Mouse (Mus musculus) CH12.LX (cell line): ENCODE results near the gene Prpf40b.
"Not testable (repeated sequence)": the region's sequence is repeated elsewhere in the genome, so short reads cannot be mapped to it uniquely, and the experiment has no call there.

Experiments
- BHLHE40 ChIP-seq: IDR thresholded peaks from 2 replicates; pipeline ENCODE4 v1.6.1; 2011; ENCODE audit warnings: mild to moderate bottlenecking, low read depth, low read length, improper control_type of control experiment
- CHD2 ChIP-seq: IDR thresholded peaks from 2 replicates; pipeline ENCODE4 v1.6.1; 2011; ENCODE audit warnings: low read length, improper control_type of control experiment
- CTCF ChIP-seq, 2 experiments: IDR thresholded peaks in 1 of 2; conservative IDR thresholded peaks in 1 of 2; 2 replicates each; pipeline ENCODE4 v1.5.1; 2011 to 2012; ENCODE audit warnings: low read depth in 2 of 2, low read length in 2 of 2, improper control_type of control experiment in 1 of 2, inconsistent platforms in 1 of 2, mild to moderate bottlenecking in 1 of 2, moderate library complexity in 1 of 2
- EP300 ChIP-seq: IDR thresholded peaks from 2 replicates; pipeline ENCODE4 v1.6.1; 2011; ENCODE audit warnings: low read length, improper control_type of control experiment
- HCFC1 ChIP-seq: IDR thresholded peaks from 2 replicates; pipeline ENCODE4 v1.6.1; 2012; ENCODE audit warnings: low read depth, mild to moderate bottlenecking, inconsistent platforms, low read length, improper control_type of control experiment
- MEF2A ChIP-seq: IDR thresholded peaks from 2 replicates; pipeline ENCODE4 v1.6.1; 2014; ENCODE audit warnings: low read depth, mild to moderate bottlenecking, inconsistent platforms, low read length, improper control_type of control experiment, borderline replicate concordance
- MYC ChIP-seq: IDR thresholded peaks from 2 replicates; pipeline ENCODE4 v1.6.1; 2011; ENCODE audit warnings: low read depth, mild to moderate bottlenecking, improper control_type of control experiment, low read length
- PAX5 ChIP-seq: IDR thresholded peaks from 2 replicates; pipeline ENCODE4 v1.6.1; 2012; ENCODE audit warnings: low read length, inconsistent platforms, mixed read lengths
- POLR2A ChIP-seq: IDR thresholded peaks from 2 replicates; pipeline ENCODE4 v1.6.1; 2011; ENCODE audit warnings: low read depth, mild to moderate bottlenecking, improper control_type of control experiment, low read length
- RAD21 ChIP-seq: IDR thresholded peaks from 2 replicates; pipeline ENCODE4 v1.6.1; 2011; ENCODE audit warnings: low read depth, mild to moderate bottlenecking, low read length, improper control_type of control experiment, moderate library complexity
- TCF12 ChIP-seq: IDR thresholded peaks from 2 replicates; pipeline ENCODE4 v1.6.1; 2014; ENCODE audit warnings: low read depth, mild to moderate bottlenecking, inconsistent platforms, low read length, improper control_type of control experiment
- UBTF ChIP-seq: IDR thresholded peaks from 2 replicates; pipeline ENCODE4 v1.6.1; 2012; ENCODE audit warnings: low read depth, mild to moderate bottlenecking, inconsistent platforms, low read length, improper control_type of control experiment, moderate library complexity
- ZC3H11A ChIP-seq: IDR thresholded peaks from 2 replicates; pipeline ENCODE4 v1.6.1; 2012; ENCODE audit warnings: low read depth, mild to moderate bottlenecking, inconsistent platforms, low read length, improper control_type of control experiment
- ZMIZ1 ChIP-seq: IDR thresholded peaks from 2 replicates; pipeline ENCODE4 v1.6.1; 2012; ENCODE audit warnings: low read depth, mild to moderate bottlenecking, inconsistent platforms, low read length, improper control_type of control experiment

DNA sequence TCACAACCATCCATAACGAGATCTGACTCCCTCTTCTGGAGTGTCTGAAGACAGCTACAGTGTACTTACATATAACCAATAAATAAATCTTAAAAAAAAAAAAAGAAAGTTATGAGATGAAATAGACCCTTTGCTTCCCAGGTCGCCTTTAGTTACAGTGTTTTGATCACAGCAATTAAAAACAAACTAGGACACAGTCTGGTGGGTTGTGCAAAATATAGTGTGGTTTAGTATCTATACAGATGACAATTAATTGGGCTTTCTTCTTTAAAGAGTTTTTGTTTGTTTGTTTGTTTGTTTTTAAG, 41.8 kb upstream of the Prpf40b start:
- TF ChIP-seq PAX5; EP300; CTCF (conservative IDR thresholded peaks at IDR 0.05 in 1 of 2, IDR thresholded peaks at IDR 0.05 in 1 of 2; ENCODE audit: low read depth in 2 of 2, low read length in 2 of 2); BHLHE40; ZC3H11A; HCFC1; ZMIZ1; POLR2A; MEF2A; RAD21; MYC; CHD2; UBTF; TCF12: not testable (repeated sequence)
